Mouse (Mus musculus) C2C12 (cell line): ENCODE results near the gene Sucnr1. TPM values are rescaled to one million over a fixed set of nuclear protein-coding genes. Genes with fewer than 3 reads are reported as not detected.

ENCODE experiments used
- H3K27me3 ChIP-seq: one replicate; pipeline ENCODE4 v1.6.1; 2011; ENCODE audit not compliant: control insufficient read depth, insufficient read depth, insufficient read length
- H3K36me3 ChIP-seq: one replicate; pipeline ENCODE4 v1.6.1; 2011; ENCODE audit not compliant: control insufficient read depth, insufficient read depth
- H3K4me3 ChIP-seq: one replicate; pipeline ENCODE4 v1.5.1; 2011; ENCODE audit warnings: mild to moderate bottlenecking, control low read depth; ENCODE audit not compliant: poor library complexity, insufficient read depth, severe bottlenecking
- H3K79me2 ChIP-seq: one replicate; pipeline ENCODE4 v1.6.1; 2011; ENCODE audit not compliant: control insufficient read depth, insufficient read depth
- H3K79me3 ChIP-seq: one replicate; pipeline ENCODE4 v1.6.1; 2011; ENCODE audit warnings: low read depth, control low read depth
- H3ac ChIP-seq: one replicate; pipeline ENCODE3; 2011; ENCODE audit warnings: low read depth; ENCODE audit not compliant: control insufficient read depth, insufficient read length
- CEBPB ChIP-seq: IDR thresholded peaks from one replicate; pipeline ENCODE4 v1.6.1; 2011; ENCODE audit warnings: low read depth, mild to moderate bottlenecking, control low read depth, moderate library complexity
- CTCF ChIP-seq: IDR thresholded peaks from one replicate; pipeline ENCODE4 v1.5.1; 2011; ENCODE audit not compliant: control insufficient read depth, insufficient read depth, insufficient read length
- FOSL1 ChIP-seq: IDR thresholded peaks from one replicate; pipeline ENCODE4 v1.8.0; 2011; ENCODE audit warnings: mild to moderate bottlenecking, low read length; ENCODE audit not compliant: poor library complexity, insufficient read depth, severe bottlenecking
- MAX ChIP-seq: IDR thresholded peaks from one replicate; pipeline ENCODE4 v1.6.1; 2011; ENCODE audit warnings: mild to moderate bottlenecking, control low read depth
- MYOD1 ChIP-seq: IDR thresholded peaks from one replicate; pipeline ENCODE4 v1.6.1; 2011; ENCODE audit warnings: low read depth; ENCODE audit not compliant: control insufficient read depth, insufficient read length
- MYOG ChIP-seq: IDR thresholded peaks from one replicate; pipeline ENCODE4 v1.6.1; 2011; ENCODE audit not compliant: control insufficient read depth, insufficient read length; ENCODE audit errors: extremely low read depth
- USF1 ChIP-seq: IDR thresholded peaks from one replicate; pipeline ENCODE4 v1.6.1; 2011; ENCODE audit warnings: low read depth, mild to moderate bottlenecking, control low read depth, moderate library complexity
- polyA plus RNA-seq: library from polyadenylated mRNA; unstranded; fragments of >200 nt; fragmentation: generic; extraction: Trizol; gene quantifications from one replicate; pipeline ENCODE4 v1.2.1, GENCODE M21; 2012; ENCODE audit warnings: missing spikeins

Sucnr1 gene
- polyA plus RNA-seq, 1 experiment = not detected

DNA sequence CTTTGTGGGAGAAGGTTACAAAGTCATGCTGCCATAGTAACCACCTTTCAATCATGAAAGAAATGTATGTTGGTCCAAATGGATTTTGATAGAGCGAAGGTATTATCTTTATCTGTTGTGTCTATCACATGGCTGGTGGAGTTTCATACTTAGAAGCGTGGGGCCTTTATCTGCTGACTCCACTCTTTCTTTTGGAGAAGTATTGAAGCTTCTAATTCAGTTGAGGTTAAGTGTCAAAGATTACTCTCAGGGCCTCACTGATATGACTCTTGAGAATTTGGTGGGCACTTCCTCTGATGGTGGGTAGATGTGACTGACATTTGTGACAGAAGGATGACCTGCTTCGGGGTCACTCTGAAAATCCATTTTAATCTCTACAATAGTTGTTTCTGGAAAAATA lies 26.1 kb downstream of the Sucnr1 start:
- H3K4me3 ChIP-seq = no peak overlapping the region
- TF ChIP-seq USF1 (no peak), MYOD1 (no peak), CEBPB (no peak), CTCF (no peak), MYOG (no peak), MAX (no peak), FOSL1 (no peak)
- no peaks in the 10 kb centered on the region for H3K27me3 ChIP-seq
- no peaks in the 10 kb centered on the region for H3K36me3 ChIP-seq
- no peak overlapping the region for H3ac ChIP-seq
- no peaks in the 10 kb centered on the region for H3K79me3 ChIP-seq
- no peaks in the 10 kb centered on the region for H3K79me2 ChIP-seq

DNA sequence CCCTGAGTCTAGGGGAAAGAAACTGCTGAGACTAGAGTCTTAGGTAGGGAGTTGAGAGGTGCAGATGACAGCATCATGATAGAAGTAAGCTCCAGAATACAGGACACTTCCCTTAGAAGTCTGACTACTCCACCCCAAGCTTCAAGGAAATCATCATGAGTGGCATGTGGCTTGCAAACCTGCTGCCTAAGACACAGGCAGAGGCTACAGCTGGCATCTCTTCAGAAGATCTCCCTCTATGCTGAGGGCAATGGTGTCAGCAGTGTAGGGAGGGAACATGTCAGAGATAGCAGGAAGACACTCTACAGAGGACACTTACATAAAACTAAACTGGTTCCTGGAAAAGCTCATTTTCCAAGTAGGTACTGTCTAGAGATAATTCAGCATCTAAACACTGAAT lies 27.1 kb downstream of the Sucnr1 start:
- no peak overlapping the region for H3ac ChIP-seq
- no peaks in the 10 kb centered on the region for H3K79me3 ChIP-seq
- no peak overlapping the region for H3K4me3 ChIP-seq
- H3K36me3 ChIP-seq = no peaks in the 10 kb centered on the region
- TF ChIP-seq FOSL1 (no peak), CEBPB (no peak), MYOD1 (no peak), MYOG (no peak), CTCF (no peak), USF1 (no peak), MAX (no peak)
- no peaks in the 10 kb centered on the region for H3K27me3 ChIP-seq
- H3K79me2 ChIP-seq = no peaks in the 10 kb centered on the region

DNA sequence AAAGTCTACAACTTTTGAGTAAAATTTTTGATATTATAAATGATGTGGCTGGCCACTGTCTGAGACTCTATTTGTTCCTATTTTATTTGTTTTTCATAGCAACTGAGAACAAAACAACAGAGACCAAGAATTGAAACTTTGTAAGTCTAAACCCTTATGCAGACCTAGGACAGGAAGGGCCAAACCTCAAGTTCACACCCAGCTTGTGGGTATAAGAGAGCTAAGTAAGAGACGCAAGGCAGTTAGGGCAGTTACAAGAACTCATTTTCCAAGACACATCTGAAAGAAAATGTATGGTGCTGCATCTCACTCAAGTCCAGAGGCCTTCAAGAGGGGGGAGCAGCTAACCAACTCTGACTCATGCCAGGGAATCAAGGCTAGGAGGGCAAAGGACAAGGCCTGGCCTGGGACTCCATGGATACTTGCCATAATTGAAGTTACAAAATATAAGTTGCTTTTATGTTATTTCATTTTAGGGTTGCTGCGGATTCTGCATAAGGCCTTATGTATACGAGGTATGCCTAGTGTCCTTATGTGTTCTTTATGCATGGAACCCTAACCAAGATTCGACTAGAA lies 29.6 kb downstream of the Sucnr1 start:
- H3K79me2 ChIP-seq = no peaks in the 10 kb centered on the region
- H3ac ChIP-seq = no peak overlapping the region
- no peaks in the 10 kb centered on the region for H3K79me3 ChIP-seq
- H3K36me3 ChIP-seq = no peaks in the 10 kb centered on the region
- H3K27me3 ChIP-seq = no peaks in the 10 kb centered on the region
- H3K4me3 ChIP-seq = no peak overlapping the region
- TF ChIP-seq USF1 (no peak), FOSL1 (no peak), CTCF (no peak), MAX (no peak), MYOG (no peak), MYOD1 (no peak), CEBPB (no peak)

DNA sequence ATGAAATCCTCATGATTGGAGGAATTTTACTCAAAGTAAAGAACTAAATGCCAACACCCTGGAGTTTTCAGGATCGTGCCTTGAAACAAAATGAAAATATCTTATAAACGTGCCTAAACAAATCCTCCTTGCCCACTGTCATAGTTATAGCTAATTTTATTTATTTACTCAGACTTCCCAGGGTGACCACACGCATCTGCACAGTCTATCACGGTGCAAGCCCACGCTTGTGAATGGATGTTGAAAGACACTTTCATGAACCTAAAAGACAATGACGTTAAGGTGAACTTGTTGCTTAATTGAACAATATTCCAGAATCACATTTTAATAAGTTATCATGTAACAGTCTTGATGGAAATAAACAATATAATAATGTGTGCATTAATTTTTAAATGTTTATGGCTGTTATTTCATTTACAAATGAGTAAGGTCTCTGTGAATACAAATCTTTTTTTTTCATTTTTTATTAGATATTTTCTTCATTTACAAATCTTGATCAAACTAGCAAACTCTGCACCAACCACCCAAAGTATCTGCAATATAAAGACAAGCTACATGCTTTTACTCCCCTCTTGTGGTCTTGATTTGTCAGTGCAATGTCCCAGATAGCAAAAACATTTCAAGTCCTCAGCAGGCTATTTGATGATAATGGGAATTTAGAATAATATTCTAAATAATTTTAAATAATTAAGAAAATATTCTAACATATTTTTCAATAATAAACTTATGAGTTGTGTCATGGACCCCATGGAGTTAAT lies 30.4 kb downstream of the Sucnr1 start:
- Histone ChIP-seq H3K79me2 (no peaks in the 10 kb centered on the region), H3K36me3 (no peaks in the 10 kb centered on the region), H3K79me3 (no peaks in the 10 kb centered on the region), H3ac (no peak overlapping the region), H3K27me3 (no peaks in the 10 kb centered on the region), H3K4me3 (no peak overlapping the region)
- peak; percentile 19 for TF ChIP-seq CTCF
- TF ChIP-seq MYOD1 = no peak

DNA sequence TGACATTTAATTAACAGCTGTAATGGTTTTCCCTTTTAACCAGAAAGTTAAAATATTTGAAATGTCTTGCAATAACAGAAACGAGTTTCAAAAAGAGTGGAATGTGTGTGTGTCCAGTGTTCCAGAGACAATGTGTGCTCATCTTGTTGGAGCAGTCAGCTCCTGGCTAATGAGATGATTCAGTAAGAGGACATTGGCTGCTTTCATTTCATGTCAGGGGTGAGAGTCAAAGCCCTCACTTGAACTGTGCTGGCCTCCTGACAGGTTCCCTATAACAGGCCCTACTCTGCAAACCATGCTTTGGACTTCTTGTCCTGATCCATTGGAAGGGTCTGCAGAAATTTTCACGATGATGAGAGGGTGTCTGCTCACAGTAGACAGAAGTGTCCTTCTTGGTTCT lies 32.9 kb downstream of the Sucnr1 start:
- Histone ChIP-seq H3K79me3 (no peaks in the 10 kb centered on the region), H3ac (no peak overlapping the region), H3K4me3 (no peak overlapping the region)

More for the DNA sequence above, 32.9 kb downstream of the Sucnr1 start:
- no peaks in the 10 kb centered on the region for H3K79me2 ChIP-seq
- H3K36me3 ChIP-seq = no peaks in the 10 kb centered on the region
- no peaks in the 10 kb centered on the region for H3K27me3 ChIP-seq
- TF ChIP-seq MYOD1 = no peak
- TF ChIP-seq USF1 = no peak
- TF ChIP-seq MYOG = no peak
- TF ChIP-seq CTCF = no peak
- no peak for TF ChIP-seq MAX
- no peak for TF ChIP-seq FOSL1
- no peak for TF ChIP-seq CEBPB
